Mouse (Mus musculus): Measurements from ENCODE around the gene Nup98.

Gene Nup98

DNA sequence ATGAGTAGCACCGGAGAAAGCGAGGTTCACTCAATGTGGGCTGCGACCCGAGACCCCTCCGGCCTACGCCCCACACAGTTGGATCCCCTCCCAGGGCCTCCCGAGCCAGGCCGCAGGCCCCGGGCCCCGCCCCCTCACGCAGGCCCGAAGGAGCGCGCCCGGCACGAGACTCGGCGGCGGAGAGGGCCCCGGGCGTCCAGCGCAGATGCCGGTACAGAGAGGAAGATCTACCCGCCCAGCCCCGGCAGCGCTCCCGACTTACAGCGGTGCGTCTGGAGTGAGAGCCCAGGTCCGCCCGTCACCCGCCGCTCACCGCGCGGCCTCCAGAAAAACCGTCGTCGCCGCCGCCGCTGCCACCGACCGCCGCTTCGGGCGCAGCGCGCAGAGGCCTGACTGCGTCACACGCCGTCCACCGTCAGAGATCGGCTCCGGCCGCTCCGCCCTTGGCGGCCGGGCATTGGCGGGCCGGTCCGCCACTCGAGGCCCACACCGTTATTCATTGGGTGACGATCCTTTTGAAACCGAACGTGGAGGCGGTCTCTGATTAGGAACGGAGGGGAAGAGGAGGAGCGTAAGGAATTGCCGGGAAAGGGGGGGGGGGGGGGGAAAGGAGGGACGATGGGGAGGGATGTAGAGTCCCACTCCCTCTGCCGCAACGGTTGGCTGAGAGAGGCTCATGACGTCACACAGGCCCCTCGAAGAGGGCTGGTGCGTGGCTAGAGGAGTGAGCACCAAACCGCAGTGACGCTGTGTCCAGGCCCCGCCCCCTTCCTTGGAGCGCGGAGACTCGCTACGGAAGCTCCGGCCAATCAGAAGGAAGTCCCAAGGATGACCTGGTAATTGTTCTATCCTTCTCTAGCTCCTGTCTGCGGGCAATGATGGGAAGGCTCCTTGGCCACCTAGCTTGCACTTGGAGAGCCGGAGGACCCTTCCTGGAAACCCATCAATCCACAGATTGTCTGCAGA, at the start of gene Nup98, which contains the start of gene Pgap2:
Gene Nup98 (minus strand): TSS at position 421 of the 966 bp plus-strand sequence.
Gene Pgap2 (plus strand): TSS at position 453 of the 966 bp plus-strand sequence.
- DNase-seq (ENCODE audit: low spot score) = peak; percentile 100

DNA sequence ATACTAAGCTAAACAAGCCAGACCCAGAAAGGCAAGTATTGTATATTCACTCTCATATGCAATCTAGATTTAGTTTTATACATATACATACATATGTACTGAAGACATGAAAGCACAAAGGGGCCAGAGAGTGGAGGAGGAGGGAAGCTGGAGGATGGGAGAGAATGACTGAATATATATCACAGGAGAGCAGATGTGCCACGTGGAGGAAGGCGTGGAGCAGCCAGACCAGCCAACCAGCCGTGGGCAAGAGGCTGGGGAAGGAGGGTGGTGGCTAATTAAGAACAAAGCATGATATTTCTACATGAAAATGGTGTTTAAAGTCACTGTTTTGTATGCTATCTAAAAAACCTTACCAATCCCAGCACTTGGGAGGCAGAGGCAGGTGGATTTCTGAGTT, 48.8 kb upstream of the Nup98 start:
- no peak for DNase-seq (ENCODE audit: low spot score)

DNA sequence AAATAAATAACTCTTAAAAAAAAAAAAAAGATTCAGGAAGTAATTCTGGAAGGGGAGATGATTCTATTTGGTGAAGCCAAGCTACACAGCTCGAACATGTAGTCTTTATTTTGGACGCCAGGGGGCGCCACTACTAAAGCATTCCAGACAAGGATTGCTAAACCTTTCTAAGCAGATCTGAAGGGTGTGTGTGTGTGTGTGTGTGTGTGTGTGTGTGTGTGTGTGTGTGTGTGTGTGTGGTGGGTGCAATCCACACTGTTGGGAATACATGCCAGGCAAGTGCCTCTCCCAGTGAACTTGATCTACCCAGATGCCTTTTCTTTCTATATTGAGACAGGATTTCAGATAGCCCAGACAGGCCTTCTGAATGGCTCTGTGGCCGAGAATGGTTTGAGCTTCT, 48.2 kb upstream of the Nup98 start:
- DNase-seq (ENCODE audit: low spot score) = peak; percentile 90

DNA sequence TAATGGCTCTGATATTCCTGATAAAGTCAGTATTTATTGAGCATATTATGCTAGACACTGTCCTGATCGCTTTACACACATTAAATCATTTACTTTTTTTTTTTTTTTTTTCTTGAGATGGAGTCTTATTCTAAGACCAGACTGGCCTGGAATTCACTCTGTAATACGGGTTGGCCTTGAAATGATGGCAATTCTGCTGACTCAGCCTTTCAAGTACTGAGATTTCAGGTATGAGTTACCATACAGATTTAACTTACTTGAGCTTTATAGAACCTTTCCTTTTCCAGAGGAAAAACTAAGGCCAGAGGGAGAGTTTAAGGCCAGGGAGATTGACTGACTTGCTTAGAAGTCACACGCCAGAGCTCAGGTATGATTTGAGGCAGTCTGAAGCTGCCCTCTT, 46.7 kb upstream of the Nup98 start:
- no peak for DNase-seq (ENCODE audit: low spot score)

DNA sequence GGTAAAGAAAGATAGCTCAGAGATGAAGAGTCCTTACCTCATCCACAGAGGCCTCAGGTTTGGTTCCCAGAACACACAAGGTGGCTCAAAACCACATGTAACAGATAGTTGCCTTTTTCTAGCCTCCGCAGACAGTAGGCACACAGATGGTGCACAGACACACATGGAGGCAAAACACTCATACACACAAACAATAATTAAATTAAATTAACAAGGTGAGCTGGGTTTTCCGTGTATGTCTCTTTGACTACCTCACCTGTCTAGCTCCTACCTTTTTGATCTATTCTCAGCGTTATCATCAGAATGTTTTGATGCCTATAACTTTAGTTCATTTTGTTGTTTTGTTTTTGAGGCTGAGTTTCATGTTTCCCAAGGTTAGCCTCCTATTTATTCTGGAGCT, 46.0 kb upstream of the Nup98 start, which contains the start of gene Rhog:
Gene Rhog (minus strand): TSS at position 101 of the 400 bp plus-strand sequence.
- DNase-seq (ENCODE audit: low spot score) = no peak

DNA sequence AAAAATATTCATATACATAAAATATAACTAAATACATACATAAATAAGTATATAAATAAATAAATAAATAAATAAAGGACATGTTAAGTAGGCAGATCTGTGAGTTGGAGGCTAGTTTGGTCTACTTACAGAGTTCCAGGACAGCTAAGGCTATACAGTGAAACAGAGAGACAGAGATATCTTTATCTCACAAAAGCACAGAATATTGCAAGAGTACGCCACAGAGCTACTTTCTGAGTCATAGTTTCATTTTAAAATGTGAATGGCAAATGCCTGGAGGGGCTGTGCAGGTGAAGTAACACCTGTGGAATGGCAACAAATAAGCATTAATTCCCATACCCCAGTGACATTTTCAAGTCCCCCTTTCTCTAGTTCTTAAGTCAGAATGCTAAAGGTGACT, 43.7 kb upstream of the Nup98 start:
- DNase-seq (ENCODE audit: low spot score) = no peak

DNA sequence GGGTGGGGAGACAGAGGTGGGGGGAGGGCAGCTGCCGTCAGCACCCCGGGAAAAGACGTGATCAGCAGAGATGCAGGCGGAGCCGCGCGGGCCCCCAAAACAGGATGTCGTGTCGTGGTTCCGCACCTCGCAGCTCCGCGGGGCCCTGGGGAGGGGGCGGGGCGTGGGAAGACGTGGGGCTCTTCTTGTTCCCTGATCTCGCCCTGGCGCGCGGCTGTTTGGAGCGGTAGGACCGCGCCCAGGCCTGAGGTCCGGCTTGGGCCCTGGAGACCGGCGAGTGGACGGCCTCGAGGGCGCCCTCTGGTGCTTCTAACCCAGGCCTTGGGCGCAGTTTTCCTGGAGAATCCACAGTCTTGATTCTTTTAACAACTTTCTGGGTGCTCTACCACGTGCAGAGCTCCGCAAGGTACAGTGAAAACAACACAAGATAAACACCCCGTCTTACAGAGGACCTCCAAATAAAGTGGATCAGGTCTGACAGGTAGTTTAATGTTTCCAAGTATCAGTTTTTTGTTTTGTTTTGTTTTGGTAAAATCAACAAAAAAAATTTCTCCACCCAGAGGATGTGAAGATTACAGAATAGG, 40.7 kb upstream of the Nup98 start:
- DNase-seq (ENCODE audit: low spot score) = peak; percentile 93

DNA sequence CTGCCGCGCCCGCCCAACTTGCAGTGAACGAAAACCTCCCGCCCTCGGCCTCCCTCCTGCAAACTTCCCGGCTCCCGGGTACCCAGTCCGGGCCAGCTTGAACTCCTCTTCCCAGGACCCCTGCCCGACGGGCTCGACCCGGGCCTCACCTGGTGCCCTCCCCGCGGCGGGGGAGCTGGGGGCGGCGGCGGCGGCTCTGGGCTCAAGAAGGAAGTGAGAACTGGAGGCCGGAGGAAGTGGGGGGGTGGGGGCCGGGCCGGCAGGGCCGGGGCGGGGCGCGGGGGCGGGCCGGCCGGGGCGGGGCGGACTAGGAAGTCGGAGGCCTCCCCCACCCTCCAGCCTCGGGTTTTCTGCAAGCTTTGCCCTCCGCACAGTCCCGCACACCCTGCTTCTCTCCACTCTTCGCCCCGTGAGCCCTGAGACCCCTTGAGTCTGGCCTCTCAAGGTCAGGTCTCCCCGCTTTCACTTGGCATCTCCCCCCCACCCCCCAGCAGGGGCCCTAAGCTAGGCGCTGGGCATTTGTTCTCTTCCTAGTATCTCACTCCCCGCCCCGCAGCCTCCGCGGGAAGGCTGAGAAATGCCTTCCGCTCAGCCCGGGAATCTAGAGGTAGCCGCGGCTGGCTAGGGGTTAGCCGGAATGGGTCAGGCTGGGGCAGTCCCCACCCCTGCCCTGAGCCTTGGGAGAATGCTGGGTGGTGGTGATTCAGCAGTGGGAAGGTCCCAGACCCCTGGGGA, 40.1 kb upstream of the Nup98 start:
- peak; percentile 81 for DNase-seq (ENCODE audit: low spot score)

DNA sequence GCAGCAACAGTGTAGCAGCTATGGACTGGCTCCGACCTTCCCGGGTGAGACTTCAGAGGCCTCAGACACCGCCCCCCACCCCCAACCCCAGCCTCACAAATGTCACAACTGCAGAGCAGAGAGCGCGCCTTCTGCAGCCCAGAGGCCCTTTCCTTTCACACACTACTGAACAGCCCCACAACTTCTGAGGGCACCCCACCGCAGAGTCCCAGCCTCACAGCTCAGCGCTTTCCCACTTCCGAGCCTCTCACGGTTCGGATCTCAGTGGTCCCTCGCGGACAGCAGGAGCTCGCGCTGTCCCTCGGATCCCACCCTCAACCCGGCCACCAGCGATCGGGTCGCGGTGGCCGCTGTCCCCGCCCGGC, 39.5 kb upstream of the Nup98 start:
- peak; percentile 70 for DNase-seq (ENCODE audit: low spot score)

DNA sequence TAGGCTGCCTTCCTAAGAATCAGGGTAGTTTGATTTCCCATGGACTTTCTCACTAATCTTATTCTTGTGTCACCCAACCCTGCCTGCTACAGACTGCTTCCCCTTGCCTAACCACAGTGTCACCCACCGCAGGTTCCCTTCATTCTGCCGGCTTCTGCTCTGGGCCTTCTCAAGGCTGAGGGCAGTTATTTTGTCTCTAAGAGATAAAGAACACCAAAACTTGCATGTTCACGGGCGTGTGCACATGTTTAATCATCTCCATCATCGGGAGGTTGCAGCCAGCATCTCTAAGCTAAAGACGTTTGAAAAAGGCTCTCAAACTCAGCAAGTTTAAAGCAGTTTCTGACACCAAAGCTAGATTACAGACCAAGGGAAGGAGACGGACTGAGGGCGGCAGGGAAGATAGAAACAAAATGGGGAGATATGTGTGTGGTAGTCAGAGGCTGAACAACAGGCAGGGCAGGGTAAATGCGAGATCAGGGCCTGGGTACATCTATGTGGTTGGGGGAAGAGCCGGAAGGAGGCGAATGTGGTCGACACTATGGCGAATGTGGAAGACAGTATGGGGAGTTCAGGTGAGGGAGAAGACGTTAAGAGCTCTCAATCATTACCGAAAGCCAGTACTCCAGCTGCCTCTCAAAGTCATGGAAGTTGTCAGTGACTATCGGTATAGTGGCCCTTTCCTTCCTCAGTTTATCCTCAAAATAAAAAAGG, 38.9 kb upstream of the Nup98 start:
- DNase-seq (ENCODE audit: low spot score) = no peak

DNA sequence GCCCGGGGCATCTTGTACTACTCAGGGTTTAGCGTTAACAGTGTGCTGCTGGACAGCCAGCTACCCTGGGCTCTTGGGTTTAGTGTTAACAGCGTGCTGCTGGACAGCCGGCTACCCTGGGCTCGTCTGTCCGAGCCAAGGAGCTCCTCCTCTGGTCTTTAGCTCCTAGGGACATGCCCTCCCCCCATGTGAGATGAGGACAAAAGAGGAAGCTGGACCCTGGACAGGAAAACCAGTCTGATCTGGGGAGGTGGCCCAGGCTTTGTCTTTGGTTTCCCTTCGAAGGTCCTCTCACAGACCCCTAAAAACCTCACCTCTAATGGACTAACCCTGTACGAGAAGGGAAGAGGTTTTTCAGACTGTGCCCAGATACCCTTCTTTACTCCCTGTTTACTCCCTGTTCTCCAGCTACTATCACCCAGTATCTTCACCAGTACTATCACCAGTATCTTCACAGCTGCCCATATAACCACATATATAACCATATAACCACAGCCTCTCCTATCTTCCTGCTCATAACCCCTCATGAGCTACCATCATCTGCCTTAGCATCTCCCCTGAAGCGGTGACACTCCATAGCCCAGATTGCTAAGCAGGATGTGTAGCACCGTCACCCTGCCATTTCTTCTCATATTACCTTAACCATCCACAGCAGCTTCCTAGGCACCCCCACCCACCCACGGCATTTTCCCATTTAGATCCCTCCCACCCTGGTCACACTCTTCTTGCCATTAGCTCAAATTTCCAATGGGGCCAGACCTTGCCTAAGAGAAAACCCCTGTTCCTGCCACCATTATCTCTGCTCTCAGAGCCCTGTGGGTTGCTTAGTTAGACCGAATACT, 37.2 kb upstream of the Nup98 start:
- no peak for DNase-seq (ENCODE audit: low spot score)

DNA sequence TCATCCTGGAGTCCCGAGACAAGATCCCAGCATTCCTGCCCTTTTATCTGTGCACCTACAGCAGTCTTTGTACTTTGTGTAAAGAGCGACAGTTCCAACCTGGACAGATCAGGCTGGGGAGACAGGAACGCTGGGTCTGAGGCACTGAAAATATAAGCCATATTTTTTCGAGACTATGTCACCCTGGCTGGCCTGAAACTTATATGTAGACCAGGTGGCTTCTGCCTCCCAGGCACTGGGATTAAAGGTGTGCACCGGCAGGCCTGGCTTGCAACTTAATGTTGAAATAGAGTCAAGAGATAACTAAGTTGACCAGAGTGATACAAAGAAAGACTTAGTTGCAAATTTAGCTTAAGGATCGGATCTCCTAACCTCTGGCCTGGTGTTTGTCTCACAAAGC, 36.3 kb upstream of the Nup98 start:
- DNase-seq (ENCODE audit: low spot score) = no peak

DNA sequence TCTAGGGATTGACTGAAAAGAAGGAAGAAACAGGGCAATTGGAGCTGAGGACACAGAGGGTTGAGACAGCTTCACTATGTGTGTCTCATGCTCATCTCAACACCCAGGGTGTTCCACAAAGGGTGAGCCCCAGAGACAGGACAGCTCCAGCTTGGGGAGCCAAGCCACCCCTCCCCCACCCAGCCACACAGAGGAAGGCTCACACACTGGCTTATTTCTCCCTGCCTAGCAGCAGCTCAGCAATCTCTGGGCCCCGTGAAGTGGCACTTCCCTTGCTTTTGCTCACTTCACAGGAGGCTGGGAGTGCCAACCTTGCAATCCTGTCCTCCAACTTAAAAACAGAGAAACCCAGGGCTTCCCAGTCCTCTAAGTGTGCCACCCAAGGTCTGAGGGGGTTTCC, 35.8 kb upstream of the Nup98 start:
- peak; percentile 23 for DNase-seq (ENCODE audit: low spot score)

DNA sequence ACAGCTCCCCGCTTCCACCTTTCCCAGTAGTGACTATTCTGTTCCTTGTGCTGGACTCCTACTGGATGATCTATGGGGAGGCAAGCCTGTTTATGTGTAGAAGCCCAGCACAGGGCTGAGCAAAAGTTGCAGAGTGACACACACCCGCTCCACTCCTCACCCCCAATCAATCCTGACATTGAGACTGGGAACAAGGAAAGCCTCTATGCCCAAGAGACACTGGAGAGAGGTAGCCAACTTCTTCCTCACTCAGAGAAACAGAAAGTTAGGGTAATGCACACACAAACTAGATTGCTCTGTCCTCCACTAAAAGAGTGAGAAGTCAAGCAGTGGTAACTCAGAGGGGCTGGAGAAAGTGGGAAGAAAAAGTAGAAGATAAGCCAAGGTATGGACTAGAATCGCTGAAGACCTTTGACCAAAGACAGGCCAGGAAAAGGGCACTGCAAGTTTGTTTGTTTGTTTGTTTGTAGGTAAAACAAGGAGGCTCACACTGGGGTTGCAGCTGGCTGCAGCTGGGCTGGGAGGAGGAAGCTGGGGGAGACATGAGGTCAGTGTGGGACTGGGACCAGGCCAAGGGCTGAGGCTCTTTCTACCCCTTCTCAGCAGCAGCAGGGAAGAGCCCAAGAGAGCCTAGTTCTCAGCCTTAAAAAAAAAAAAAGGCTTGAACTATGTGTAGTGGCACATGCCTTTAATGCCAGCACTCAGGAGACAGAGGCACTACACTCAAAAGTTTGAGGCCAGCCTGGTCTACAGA, 35.0 kb upstream of the Nup98 start:
- no peak for DNase-seq (ENCODE audit: low spot score)

DNA sequence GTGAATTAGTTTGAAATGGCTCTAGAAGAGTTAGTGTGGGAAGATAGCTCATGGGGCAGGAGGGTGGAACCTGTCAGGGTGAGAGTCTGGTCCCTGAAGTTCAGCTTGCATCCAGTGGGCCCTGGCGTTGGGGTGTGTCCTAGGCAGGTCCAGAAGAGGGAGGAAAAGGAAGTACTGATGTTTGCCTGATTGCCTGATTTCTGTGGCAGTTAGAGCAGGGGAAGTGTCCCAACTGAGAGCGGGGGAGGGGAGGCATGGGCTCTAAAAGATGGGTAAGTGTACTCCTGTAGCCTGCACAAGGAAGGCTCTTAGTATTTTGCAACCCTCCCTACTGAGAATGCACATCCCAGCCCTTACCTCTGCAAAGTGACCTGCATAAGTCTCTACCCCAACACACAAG, 33.9 kb upstream of the Nup98 start:
- DNase-seq (ENCODE audit: low spot score) = no peak

DNA sequence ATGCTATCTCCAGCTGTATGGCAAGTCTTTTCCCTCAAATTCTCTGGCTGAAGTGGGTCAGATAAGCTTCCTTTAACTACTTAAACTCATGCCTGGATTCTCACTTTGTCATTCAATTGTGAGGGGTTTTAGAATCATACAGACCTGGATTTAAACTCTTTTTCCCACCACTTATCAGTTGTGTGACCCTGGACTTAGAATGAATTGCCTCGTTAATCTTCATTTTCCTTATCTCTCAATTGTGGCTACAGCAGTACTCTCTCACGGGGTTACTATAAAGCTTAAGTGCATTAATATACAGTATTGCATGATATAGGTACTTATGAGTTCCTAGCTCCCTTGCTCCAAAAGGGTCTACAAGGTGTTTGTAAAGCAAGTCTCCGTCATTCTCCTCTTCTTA, 32.9 kb upstream of the Nup98 start:
- no peak for DNase-seq (ENCODE audit: low spot score)

DNA sequence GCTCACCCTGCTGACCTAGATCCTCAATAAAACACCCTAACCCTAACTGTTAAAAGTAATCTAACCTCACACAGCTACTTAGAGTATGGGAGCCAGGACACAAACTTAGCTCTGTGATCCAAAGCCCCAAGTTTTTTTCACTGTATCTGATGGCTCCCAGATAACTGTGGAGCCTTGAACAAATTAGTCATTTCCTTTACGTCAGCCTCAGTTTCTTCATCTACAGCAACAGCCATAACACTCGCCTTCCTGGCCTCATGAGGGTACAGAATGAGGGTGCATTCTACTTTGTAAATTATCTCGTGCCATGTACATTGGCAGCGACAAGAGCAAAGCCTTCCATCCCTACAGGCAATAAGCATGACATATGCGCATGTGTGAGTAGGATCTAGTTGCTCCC, 32.4 kb upstream of the Nup98 start:
- DNase-seq (ENCODE audit: low spot score) = no peak

DNA sequence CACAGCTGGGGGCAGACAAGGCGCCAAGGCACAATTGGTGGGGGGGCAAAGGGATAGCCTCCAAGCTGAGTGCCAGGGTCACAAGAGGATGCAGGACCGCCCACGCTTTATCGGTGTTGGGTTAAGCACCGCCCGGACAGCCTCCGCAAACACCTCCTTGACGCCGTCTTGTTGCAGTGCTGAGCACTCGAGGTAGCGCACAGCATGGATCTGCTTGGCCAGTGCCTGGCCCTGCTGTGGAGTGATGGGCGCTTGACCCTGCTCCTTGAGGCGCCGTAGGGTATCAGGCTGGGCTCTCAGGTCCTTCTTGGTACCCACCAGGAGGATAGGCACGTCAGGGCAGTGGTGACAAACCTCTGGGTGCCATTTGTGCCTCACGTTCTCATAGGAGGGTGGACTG, 29.6 kb upstream of the Nup98 start:
- no peak for DNase-seq (ENCODE audit: low spot score)

DNA sequence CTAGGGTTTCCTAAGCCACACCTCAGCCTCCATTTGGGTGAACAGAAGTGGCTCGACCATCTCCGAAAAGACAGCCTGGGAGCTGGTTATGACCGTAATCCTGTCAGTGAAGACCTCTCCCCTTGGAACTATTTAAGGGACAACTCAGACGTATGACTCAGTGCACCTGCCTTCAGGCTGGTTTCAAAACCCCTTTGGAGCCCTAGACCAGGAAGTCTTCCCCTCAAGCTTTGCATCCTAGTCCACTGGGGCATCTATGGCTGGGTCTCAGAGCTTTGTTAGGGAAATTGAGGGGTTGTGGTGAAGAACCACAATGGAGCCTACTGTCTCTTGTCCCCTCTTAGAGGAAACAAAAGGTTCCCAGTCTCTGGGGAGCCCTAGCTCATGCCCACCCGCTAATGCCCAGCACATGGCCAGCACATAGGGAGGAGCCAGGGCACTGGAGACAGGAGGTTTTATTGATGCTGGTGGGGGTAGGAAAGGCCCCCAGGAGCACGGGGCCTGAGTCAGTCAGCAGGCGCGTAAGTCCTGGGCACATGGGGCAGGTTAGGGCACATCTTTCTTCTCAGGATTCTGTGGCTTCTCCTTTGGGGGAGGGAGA, 28.8 kb upstream of the Nup98 start:
- no peak for DNase-seq (ENCODE audit: low spot score)

DNA sequence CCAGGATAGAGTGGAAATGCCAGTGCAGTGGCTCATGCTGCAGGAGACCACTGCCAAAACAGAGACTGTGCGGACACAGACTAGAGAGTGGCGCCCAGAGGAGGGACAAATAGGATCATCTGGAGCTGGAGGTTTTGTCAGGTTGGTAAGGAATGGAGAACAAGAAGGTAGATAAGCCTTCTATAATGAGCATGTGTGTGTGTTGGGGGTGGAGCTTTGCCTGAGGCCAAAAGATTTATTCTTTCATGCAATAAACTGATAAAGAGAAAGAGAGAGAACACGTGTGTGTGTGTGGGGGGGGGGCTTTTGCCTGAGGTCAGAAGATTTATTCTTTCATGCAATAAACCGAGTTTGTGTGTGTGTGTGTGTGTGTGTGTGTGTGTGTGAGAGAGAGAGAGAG, 23.1 kb upstream of the Nup98 start:
- no peak for DNase-seq (ENCODE audit: low spot score)
